Mouse (Mus musculus): Measurements from ENCODE around the gene Oas1g. TPM values are rescaled to one million over a fixed set of nuclear protein-coding genes. Genes with fewer than 3 reads are reported as not detected.
"Not testable (repeated sequence)": the region's sequence is repeated elsewhere in the genome, so short reads cannot be mapped to it uniquely, and the experiment has no call there.

Oas1g gene
- polyA plus RNA-seq (2016; fragmentation: Nextera tagmentation; extraction: Ambion mirVana) = 0.14 and 0.22 TPM in 2 replicates

- H3K27me3 ChIP-seq; H3K4me3 ChIP-seq (replicated peaks); H3K36me3 ChIP-seq; ATAC-seq (ENCODE audit: insufficient number of reproducible peaks, insufficient read depth, low FRiP score, low TSS enrichment, low read depth); H3K9me3 ChIP-seq; H3K4me2 ChIP-seq; H3K27ac ChIP-seq; H3K9ac ChIP-seq (replicated peaks); H3K4me1 ChIP-seq (replicated peaks): not testable (repeated sequence)
- 18% methylated on average over 6 of the region's 9 CpGs for WGBS
Observed at GRCm38 (mm10) chr5:120887413-120887812, at the start of gene Oas1g. Oas1g (minus strand) TSS chr5:120887613.

GRCm38 (mm10) chr5:120933966-120934365 is 46.6 kb upstream of the Oas1g start:
- H3K27me3 ChIP-seq = peaks cover 4% of the 10 kb centered on the region; the same call in 1 of the 2 replicates

GRCm38 (mm10) chr5:120927036-120927435 is 39.6 kb upstream of the Oas1g start:
- Histone ChIP-seq H3K9me3 (no peaks in the 10 kb centered on the region), H3K27ac (no peak overlapping the region), H3K36me3 (no peaks in the 10 kb centered on the region), H3K4me3 (replicated peaks) (no peak overlapping the region), H3K4me2 (no peak overlapping the region), H3K9ac (replicated peaks) (no peak overlapping the region), H3K27me3 (no peaks in the 10 kb centered on the region; the same call in 1 of the 2 replicates), H3K4me1 (replicated peaks) (no peaks in the 10 kb centered on the region)
- no peak for ATAC-seq (ENCODE audit: insufficient number of reproducible peaks, insufficient read depth, low FRiP score, low TSS enrichment, low read depth)
- WGBS = 6% methylated on average over 1 of the region's 1 CpGs

More at GRCm38 (mm10) chr5:120933966-120934365, 46.6 kb upstream of the Oas1g start:
- 11% methylated on average over 5 of the region's 5 CpGs for WGBS
- Histone ChIP-seq H3K9me3 (no peaks in the 10 kb centered on the region), H3K4me2 (no peak overlapping the region), H3K9ac (replicated peaks) (no peak overlapping the region), H3K4me3 (replicated peaks) (no peak overlapping the region), H3K36me3 (no peaks in the 10 kb centered on the region), H3K4me1 (replicated peaks) (no peaks in the 10 kb centered on the region), H3K27ac (no peak overlapping the region)
- ATAC-seq (ENCODE audit: insufficient number of reproducible peaks, insufficient read depth, low FRiP score, low TSS enrichment, low read depth) = no peak

GRCm38 (mm10) chr5:120926311-120926710 is 38.9 kb upstream of the Oas1g start:
- 67% methylated on average over 2 of the region's 2 CpGs for WGBS
- H3K4me2 ChIP-seq; H3K4me1 ChIP-seq (replicated peaks); H3K27ac ChIP-seq; H3K9me3 ChIP-seq; ATAC-seq (ENCODE audit: insufficient number of reproducible peaks, insufficient read depth, low FRiP score, low TSS enrichment, low read depth); H3K9ac ChIP-seq (replicated peaks); H3K36me3 ChIP-seq; H3K27me3 ChIP-seq; H3K4me3 ChIP-seq (replicated peaks): not testable (repeated sequence)

GRCm38 (mm10) chr5:120924520-120924919 is 37.1 kb upstream of the Oas1g start:
- not testable (repeated sequence) for H3K9me3 ChIP-seq; H3K27me3 ChIP-seq; H3K4me1 ChIP-seq (replicated peaks); H3K9ac ChIP-seq (replicated peaks); H3K36me3 ChIP-seq; H3K4me2 ChIP-seq; H3K4me3 ChIP-seq (replicated peaks); H3K27ac ChIP-seq; ATAC-seq (ENCODE audit: insufficient number of reproducible peaks, insufficient read depth, low FRiP score, low TSS enrichment, low read depth)
- WGBS = 69% methylated on average over 4 of the region's 4 CpGs

- no peaks in the 10 kb centered on the region for H3K4me1 ChIP-seq (replicated peaks)
- H3K9ac ChIP-seq (replicated peaks) = no peak overlapping the region
- no peak for ATAC-seq (ENCODE audit: insufficient number of reproducible peaks, insufficient read depth, low FRiP score, low TSS enrichment, low read depth)
- no peak overlapping the region for H3K4me2 ChIP-seq
- no peaks in the 10 kb centered on the region for H3K36me3 ChIP-seq
- no peak overlapping the region for H3K4me3 ChIP-seq (replicated peaks)
- no peak overlapping the region for H3K27ac ChIP-seq
- H3K9me3 ChIP-seq = no peaks in the 10 kb centered on the region
- H3K27me3 ChIP-seq = no peaks in the 10 kb centered on the region
- WGBS = 73% methylated on average over 4 of the region's 4 CpGs
Observed at GRCm38 (mm10) chr5:120923969-120924368, 36.6 kb upstream of the Oas1g start.

- ATAC-seq (ENCODE audit: insufficient number of reproducible peaks, insufficient read depth, low FRiP score, low TSS enrichment, low read depth) = no peak
- Histone ChIP-seq H3K9me3 (no peaks in the 10 kb centered on the region; the same call in 1 of the 2 replicates), H3K4me1 (replicated peaks) (no peaks in the 10 kb centered on the region), H3K4me2 (no peak overlapping the region), H3K27me3 (no peaks in the 10 kb centered on the region), H3K4me3 (replicated peaks) (no peak overlapping the region), H3K36me3 (no peaks in the 10 kb centered on the region), H3K27ac (no peak overlapping the region), H3K9ac (replicated peaks) (no peak overlapping the region)
- 83% methylated on average over 3 of the region's 3 CpGs for WGBS
Observed at GRCm38 (mm10) chr5:120920296-120920695, 32.9 kb upstream of the Oas1g start.

- not testable (repeated sequence) for H3K4me2 ChIP-seq; H3K27me3 ChIP-seq; H3K9ac ChIP-seq (replicated peaks); H3K36me3 ChIP-seq; ATAC-seq (ENCODE audit: insufficient number of reproducible peaks, insufficient read depth, low FRiP score, low TSS enrichment, low read depth); H3K27ac ChIP-seq; H3K4me3 ChIP-seq (replicated peaks); H3K9me3 ChIP-seq; H3K4me1 ChIP-seq (replicated peaks)
- 62% methylated on average over 2 of the region's 2 CpGs for WGBS
Observed at GRCm38 (mm10) chr5:120919156-120919935, 31.9 kb upstream of the Oas1g start.

- 48% methylated on average over 8 of the region's 8 CpGs for WGBS
- H3K4me2 ChIP-seq; H3K9ac ChIP-seq (replicated peaks); H3K27me3 ChIP-seq; H3K9me3 ChIP-seq; H3K4me1 ChIP-seq (replicated peaks); H3K36me3 ChIP-seq; ATAC-seq (ENCODE audit: insufficient number of reproducible peaks, insufficient read depth, low FRiP score, low TSS enrichment, low read depth); H3K4me3 ChIP-seq (replicated peaks); H3K27ac ChIP-seq: not testable (repeated sequence)
Observed at GRCm38 (mm10) chr5:120914204-120914603, 26.8 kb upstream of the Oas1g start, which contains the start of gene Oas1d. Oas1d (plus strand) TSS chr5:120914536.

GRCm38 (mm10) chr5:120908196-120908920 is 20.9 kb upstream of the Oas1g start:
- no peak for ATAC-seq (ENCODE audit: insufficient number of reproducible peaks, insufficient read depth, low FRiP score, low TSS enrichment, low read depth)
- no peaks in the 10 kb centered on the region for H3K36me3 ChIP-seq
- no peaks in the 10 kb centered on the region for H3K9me3 ChIP-seq
- no peak overlapping the region for H3K27ac ChIP-seq
- no peak overlapping the region for H3K9ac ChIP-seq (replicated peaks)
- WGBS = 52% methylated on average over 7 of the region's 7 CpGs
- H3K4me3 ChIP-seq (replicated peaks) = no peak overlapping the region
- H3K4me1 ChIP-seq (replicated peaks) = no peaks in the 10 kb centered on the region
- H3K4me2 ChIP-seq = no peak overlapping the region
- no peaks in the 10 kb centered on the region for H3K27me3 ChIP-seq

GRCm38 (mm10) chr5:120906791-120907733 is 19.6 kb upstream of the Oas1g start, which contains the start of gene Oas1a:
Oas1a (minus strand) TSS chr5:120907521.
- H3K9ac ChIP-seq (replicated peaks); ATAC-seq (ENCODE audit: insufficient number of reproducible peaks, insufficient read depth, low FRiP score, low TSS enrichment, low read depth); H3K4me1 ChIP-seq (replicated peaks); H3K4me2 ChIP-seq; H3K9me3 ChIP-seq; H3K27me3 ChIP-seq; H3K27ac ChIP-seq; H3K36me3 ChIP-seq; H3K4me3 ChIP-seq (replicated peaks): not testable (repeated sequence)
- 29% methylated on average over 9 of the region's 12 CpGs for WGBS

Measured in limb, embryonic 12.5 days (tissue).